Mouse (Mus musculus) megakaryocyte, embryonic 14.5 days (primary cell): Measurements from ENCODE around the gene Kif5c.

Experiments
- FLI1 ChIP-seq: IDR thresholded peaks from 2 replicates; pipeline ENCODE4 v1.6.1; 2012; ENCODE audit warnings: low read length, inconsistent platforms, mixed read lengths
- GATA1 ChIP-seq: IDR thresholded peaks from 3 replicates; pipeline ENCODE4 v1.6.1; 2012; ENCODE audit warnings: mixed read lengths, low read length, inconsistent platforms, borderline replicate concordance

DNA sequence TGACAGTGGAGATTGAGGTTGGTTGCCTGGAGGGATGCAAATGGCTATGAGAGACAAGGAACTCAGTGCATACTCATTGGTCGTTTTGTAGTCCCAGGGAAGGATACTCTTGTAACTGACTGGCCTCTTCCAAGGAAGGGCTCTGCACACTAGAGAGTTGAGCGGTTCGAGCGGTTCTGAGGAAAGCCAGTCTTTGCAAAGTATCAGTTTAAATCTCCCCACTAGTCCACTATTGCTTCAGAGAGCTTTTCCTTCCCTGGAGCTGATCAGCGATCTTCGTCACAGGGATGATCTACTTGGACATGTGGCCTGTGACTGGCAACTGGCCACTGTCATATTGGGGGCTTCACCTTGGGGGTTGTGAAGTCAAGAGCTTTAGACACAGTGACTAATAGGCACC lies 28.5 kb downstream of the Kif5c start:
- TF ChIP-seq GATA1, result no peak
- no peak for TF ChIP-seq FLI1
